Mouse (Mus musculus): ENCODE data around the gene Map2k5.

The Map2k5 gene

DNA sequence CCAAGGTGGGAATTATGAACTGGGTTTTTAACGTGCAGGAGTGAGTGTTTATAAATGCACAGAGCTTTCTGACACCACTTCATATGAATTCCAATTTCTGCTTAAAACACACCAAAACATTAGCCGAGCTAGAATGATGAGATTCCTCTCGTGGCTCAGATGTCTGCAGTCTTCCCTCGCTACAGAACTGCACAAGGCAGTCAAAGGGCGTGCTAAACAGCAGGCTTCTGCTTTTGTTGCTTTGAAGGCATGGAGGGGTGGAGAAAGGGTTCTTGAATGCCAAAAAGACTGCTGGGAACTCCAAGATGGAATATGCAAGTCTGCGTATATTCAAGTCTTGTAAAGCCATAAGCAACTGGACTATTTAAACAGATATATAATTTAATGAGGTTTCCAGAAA, 38.4 kb downstream of the Map2k5 start:
- peak; percentile 13 for DNase-seq (ENCODE audit: low spot score)

DNA sequence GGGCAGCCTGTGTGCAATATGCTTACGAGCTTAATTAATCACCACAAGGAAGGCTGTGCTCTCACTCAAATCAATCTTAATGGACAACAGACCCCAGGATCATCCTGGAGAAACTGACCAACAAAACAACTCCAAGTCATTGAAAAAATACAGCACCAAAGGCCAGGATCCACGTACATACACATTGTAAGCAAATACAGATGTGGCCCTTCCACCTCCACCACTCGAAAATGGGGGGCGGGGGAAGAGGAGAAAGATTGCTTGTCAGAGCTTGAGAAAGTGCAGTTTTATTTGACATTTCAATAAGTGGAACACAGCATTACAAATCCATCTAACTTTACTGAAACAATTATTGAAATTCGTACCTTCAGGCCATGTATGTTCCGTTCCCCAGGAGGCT, 39.0 kb downstream of the Map2k5 start:
- DNase-seq (ENCODE audit: low spot score): peak; percentile 42

DNA sequence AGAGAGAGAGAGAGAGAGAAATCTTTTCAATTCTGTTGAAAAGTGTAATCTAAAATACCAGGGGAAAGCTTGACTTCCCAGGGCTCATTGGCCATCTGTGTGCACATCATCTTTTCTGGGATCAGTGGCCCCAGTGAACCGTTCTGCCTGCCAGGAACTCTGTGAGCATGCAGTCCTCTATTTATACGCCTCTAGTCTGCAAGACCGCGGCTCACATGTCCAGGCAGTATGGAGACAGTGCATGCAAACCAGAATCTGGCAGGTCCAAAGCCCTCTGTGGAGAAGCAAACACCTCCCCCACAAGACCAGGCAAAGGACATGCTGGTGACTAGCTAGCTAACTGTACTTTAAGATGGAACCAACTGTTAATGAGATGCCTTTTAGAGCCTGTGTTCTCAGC, 41.9 kb downstream of the Map2k5 start:
- DNase-seq (ENCODE audit: low spot score): no peak

DNA sequence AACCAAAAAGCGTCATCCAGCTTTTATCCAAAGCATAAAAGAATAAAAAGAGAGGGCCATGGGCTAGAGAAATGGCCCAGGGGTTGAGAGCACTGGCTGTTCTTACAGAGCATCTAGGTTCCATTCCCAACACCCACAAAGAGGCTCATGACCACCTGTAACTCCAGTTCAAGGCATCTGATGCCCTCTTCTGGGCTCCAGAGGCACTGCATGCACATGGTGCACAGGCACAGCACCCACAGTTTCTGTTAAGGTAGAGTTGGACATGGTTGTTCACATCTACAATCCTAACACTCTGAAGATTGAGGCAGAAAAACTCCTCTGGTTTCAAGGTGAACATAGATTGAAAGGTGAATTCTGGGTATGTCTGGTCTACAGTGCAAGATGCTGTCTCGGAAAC, 44.6 kb downstream of the Map2k5 start:
- DNase-seq (ENCODE audit: low spot score): no peak

DNA sequence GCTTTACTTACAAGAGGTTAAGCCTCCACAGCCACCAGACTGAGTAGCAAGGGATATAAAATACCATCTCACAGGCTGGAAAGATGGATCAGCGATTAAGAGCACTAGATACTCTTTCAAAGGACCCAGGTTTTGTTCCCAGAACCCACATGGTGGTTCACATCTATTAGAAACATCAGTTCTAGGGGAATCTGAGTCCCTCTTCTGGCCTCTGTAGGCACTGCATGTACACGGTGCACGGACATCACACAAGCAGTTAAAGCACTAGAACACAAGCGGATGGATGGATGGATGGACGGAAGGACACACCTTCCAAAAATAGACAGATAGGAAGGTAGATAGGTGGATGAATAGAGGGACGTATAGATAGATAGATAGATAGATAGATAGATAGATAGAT, 46.5 kb downstream of the Map2k5 start:
- no peak for DNase-seq (ENCODE audit: low spot score)

DNA sequence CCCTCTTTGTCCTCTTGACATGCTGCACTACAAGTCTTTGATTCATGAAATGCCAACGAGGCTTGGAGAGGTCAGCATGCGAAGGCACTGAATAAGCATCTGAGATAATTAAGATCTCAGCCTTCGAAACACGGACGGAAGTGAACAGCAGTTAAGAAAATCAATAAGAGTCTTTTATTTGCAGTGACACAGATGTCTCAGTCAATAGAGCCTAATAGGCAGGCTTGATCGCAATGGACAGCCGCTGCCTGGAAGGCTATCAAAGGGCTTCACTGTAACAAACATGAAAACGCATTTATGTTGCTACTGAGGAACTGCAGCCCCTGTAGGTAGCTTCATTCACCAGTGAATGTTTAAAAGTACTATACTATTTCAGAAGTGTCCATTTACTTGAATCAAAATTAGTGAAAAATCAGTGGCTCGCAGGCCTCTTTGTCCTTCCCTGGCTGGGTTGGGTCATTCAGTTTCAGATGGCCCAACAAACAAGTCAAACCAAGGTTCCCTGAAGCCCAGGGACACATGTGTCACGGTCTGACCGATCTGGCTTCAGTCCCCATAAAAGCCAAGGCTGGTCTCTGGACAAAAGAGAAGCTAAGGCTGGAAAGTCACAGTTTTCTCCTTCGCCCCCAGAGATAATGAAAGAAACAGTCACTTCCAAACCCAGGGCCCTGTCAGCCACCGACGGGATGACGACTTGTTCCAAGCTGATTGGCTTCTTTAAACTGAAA, 48.6 kb downstream of the Map2k5 start:
- DNase-seq (ENCODE audit: low spot score): no peak

DNA sequence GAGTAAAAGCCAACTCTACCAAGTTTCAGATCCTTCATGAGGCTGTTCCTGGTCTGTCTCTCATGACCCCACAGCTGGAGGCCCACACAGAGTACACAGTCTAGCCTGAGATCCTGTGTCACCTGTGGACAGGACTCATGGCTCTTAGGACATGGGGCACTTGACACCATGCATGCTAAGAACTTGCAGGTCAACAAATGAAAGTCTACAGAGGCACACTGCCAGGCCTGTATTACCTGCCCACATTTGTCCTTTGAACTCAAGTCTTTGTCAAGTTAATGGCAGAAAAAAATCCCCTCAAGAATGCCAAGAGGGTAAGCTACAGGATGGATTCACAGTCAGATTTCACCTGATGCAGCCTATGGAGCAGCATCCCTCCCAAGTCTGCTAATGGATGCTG, 62.5 kb downstream of the Map2k5 start:
- DNase-seq (ENCODE audit: low spot score): no peak

DNA sequence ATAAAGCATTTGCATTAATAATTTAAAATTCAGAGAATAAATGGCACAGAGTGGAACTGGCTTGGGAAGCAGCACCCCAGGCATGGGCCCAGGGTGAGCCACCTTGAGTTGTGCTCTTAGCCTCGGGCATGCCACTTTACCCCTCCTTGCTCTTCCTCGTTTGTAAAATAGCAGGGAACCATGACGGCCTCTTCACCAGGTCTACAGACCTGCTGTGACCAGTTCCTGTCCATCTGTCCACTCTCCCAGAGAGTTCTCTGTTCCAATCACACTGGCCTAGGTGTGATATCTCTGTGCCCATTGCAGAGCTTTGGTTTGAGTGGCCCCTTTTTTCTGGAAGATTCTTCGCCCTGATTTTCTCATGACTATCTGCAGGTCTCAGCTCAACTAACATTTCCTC, 63.6 kb downstream of the Map2k5 start:
- DNase-seq (ENCODE audit: low spot score): no peak

DNA sequence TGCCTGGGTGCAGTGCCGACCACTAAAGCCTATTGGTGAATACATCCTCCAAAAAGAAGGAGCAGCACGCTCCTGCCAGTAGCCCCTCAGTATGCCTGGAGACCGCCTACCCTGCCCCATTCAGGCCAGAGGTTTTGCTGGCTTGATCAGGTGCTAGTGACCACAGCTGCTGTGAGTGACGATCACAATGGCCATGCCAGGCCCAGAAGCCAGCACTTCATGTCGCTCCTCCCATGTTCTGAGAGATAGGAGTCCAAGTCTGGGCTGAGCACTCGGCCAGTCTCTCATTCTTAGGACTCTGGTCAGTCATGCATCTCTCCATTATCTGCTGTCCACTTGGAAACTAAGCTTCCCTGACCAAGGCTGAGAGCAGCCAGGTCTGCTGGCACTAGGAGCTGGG, 67.7 kb downstream of the Map2k5 start:
- DNase-seq (ENCODE audit: low spot score): no peak

DNA sequence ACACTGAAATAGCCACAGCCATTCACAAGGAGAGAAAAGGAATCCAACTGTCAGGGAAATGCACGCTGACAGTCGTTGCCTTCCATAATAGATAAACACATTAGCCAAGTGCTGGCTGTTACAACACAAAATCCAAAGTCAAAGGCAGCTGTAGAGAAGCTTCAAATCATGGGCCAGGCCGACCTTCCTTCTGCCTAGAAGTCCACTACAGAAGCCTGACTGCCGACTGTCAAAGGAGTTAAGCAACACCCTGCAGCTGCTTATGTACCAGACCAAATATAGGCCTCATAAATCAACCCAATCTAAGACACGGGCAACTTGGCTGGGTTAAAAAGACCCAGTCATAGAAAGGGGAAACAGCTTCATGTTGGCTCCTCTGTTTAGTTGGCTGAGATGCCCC, 68.7 kb downstream of the Map2k5 start:
- DNase-seq (ENCODE audit: low spot score): no peak

DNA sequence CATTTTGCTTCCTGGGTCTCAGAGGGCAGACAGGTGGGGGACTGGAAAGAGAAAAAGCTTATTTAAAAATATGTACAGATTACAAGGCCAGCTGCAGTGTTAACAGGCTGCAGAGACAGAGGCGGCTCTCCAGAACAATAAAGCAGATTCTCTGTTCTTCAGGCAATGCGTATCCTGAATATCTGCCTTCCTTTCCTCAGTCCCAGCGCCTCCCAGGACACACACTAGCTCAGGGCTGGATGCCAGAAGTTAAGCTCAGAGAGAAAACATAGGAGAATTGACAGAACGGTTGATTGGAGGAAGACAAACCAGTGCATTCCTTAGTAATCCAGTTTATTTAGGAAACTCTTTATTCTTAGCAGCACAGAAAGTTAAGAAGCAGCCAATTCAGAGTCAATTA, 69.3 kb downstream of the Map2k5 start:
- DNase-seq (ENCODE audit: low spot score): no peak

DNA sequence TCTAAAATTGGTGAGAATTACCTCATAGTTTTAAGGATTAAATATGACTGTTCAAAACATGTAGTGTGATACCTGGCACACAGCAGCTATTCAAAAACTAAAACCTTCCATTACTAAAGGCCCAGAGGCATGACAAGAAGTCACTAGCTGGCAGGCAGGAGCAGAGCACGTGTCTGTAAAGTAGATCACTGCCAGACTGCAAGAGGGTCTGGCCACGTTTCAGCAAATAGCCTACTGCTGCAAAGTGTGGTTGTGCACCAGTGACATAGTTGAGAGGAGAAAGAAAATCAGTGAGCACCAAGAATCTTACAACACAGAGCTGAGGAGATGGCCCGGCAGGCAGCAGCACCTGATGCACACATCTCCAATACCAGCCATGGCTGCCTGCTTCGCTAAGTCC, 75.2 kb downstream of the Map2k5 start:
- no peak for DNase-seq (ENCODE audit: low spot score)

DNA sequence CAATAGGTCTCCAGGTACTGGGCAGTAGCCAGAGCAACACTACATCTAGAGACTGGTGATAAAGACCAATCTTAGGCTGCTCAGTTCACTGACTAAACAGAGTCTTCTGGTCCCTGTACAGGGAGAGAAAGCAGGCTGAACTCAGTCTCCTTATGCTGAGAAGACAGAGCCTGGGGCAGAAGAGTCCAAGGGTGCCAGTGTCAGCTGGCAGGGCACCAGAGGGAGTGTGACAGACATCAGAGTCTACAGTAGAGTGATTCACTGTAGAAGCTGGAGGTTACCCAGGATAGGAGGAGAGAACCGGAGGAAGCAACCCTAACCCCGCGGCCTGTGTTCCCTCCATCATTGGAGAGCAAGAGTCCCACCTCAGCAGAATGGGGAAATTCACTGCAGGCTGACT, 79.0 kb downstream of the Map2k5 start:
- no peak for DNase-seq (ENCODE audit: low spot score)

DNA sequence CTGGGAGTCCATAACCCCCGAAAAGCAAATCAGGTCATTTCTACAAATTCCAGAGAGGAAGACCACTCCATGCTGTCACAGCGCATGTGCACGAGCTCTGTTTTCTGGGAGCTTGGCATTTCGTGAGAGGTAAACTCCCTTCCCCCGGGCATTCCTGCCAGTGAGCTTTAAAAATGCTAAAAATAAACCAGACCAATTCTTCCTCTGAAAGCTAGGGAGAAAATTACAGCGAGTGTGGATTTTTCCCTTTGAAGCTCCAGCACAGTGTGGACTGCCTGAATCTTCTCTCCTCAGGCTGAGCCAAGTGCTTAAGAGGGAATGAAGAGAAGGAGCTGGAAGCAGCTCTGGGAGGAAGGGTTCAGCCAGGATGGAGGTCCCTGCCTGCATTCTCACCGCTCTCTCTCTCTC, 82.1 kb downstream of the Map2k5 start:
- DNase-seq (ENCODE audit: low spot score): no peak

DNA sequence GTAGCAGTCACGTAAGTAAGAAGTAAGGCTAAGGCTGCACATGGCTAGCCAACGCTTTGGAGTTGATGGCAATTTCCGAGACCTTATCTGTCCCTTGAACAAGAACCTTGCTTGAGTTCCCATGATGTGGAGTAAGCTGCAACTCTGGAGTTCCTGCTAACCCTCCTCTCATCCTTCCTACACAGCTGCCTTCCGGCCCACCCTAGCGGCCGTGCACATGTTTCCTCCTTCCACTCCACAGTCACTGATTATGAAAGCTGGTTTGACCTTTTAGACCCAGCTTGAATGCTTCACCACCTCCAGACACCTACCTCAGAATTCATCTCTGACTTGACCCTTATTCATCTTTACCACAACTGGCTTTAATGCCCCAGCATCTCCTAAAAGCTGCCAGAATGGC, 82.9 kb downstream of the Map2k5 start:
- DNase-seq (ENCODE audit: low spot score): no peak

DNA sequence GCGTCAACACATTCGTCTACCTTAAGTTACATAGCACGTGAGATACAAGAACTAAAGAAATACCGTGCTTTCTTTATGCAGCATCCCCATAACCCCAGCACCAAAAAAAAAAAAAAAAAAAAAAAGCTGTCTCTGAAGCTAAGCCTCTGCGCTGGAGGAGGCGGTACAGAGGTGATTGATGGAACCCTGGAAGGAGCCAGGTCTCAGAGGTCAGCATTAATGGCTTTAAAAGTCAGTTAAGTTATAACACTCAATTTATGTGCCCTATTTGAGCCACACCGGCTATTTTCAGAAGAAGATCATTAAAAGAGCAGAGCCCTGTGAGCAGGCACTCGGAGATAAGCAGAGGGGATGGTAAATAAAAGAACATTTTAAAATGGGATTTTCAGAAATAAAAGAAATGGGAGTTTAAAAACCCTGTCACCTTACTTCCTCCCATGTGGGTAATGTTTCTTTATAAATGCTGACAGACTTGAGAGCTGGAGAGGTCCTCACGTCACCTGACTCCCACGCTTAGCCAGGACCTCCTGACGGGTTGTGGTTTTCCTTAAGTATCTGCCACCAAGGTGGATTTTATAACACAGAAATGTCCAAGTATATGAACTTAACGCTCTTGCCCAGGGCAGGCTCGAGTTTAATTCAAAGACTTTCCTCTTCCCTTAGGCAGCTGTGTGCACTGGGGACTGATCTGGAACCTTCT, 83.8 kb downstream of the Map2k5 start:
- peak; percentile 79 for DNase-seq (ENCODE audit: low spot score)

DNA sequence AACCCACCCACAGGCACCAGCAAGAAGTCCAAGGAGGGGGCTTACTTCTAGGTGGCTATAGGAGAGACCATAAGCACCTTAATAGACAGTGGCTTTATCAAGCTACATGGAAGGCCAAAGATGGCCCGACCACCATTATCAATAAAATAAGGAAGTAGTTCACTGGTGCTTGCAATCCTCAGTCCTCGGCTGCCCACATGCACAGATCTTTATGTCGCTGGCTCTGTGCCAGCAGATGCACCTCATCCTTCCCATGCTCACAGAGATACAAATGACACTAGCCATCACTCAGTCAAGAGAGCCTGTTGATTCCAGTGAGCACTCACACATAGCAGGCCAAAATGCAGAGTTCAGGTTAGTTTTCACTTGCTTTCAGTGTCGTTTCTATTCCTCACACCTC, 89.0 kb downstream of the Map2k5 start:
- DNase-seq (ENCODE audit: low spot score): no peak

DNA sequence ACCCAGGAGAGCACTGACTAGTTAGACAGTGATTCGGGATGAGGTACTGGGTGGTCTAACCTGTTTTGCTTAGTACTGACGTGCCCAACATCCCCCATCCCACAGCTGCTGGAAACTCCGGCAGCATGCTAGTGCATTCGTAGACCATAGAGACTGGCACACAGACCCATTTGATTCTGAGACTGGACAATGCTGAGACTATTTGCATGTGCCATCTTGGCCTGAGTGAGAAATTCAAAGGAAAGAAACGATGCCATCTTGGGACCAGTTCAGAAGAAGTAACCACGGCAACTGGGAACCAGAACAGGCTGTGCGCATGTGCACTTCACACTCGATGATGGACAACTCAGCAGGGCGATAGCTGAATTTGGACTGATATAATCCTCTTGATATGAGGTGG, 93.3 kb downstream of the Map2k5 start:
- no peak for DNase-seq (ENCODE audit: low spot score)

DNA sequence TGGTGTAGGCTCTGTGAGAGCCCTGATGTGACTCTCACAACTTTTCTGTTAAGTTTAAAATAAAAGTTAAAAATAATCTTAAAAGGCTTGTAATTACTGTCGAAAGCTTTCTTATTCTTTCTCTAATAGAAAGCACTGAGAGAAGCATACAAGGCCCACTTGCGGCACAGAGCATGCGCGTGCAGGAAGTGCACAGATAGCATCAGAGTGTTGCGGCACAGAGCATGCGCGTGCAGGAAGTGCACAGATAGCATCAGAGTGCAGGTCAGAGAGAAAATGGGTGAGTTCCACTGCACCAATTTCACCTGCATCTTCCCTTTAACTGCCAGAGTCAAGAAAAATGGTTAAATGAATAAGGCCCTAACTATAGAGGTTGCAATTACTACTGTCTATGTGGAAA, 95.7 kb downstream of the Map2k5 start:
- no peak for DNase-seq (ENCODE audit: low spot score)

DNA sequence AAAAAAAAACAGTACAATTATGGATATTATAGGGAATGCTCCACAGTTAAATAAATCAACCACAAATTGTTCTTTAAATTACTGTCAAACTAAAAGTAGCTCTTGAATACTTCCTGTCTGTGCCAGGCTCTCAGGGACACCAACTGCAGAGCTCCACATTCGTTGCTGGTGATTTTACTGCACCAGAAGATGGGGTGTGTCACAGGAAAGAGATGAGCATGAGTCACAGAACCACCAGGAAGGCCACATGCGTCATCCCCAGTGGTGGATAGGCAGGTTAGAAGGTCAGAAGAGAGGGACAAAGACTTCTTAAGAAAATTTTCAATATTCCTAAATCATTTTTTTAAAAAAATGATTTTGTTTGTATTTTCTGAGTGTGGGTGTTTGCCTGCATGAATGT, 96.6 kb downstream of the Map2k5 start:
- no peak for DNase-seq (ENCODE audit: low spot score)

DNA sequence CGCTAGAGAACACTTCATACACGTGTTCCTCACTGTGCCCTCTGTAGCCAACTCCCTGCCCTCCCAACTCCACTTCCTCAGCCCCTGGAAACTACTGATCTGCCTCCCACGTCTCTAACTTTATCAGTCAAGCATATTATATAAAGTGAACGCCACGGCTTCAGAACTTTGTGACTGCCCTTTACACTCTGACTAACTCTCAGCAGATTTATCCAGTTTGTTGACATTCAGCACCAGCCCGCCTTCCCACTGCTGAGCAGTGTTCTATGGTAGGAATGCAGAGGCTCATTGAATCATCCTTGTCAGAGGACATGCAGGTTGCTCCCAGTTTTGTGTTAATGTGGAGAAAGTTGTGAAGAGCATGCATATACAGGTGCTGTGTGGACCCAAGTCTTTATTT, 103.9 kb downstream of the Map2k5 start:
- no peak for DNase-seq (ENCODE audit: low spot score)

DNA sequence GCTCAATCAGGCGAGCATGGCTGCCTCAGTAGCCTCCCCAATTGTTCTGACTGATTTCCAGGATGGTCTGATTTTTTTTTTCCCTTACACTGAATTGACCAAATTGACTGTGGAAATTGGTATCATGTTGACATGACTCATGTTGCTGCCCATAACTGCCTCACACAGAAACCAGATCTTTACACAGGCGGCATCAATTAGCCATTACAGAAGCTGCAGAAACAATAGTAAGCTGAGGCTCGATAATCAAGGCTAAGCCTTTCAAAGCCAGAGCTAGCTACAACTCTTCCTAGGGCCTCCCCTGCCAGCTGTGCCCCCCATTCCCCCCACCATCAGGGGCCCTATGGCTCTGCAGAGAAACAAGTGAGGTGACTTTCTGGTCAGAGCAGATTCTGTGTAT, 107.9 kb downstream of the Map2k5 start:
- DNase-seq (ENCODE audit: low spot score): peak; percentile 8

DNA sequence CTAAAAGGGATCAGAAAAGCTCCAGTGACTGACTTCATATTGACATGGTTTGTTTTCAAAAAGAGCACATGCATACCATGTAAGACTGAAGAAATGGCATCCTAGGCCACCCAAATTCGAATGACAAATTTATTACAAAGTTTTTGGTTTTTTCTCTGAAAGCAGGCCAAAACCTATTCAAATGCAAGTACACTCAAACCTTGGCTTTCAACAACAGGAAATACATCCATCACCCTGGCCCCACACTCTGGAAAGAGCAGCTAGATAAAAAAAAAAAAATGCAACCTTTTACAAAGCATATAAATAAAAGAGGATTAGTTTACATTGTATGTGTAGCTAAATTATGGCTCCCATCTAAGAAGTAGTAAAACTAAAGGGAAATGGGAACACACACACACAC, 114.5 kb downstream of the Map2k5 start:
- DNase-seq (ENCODE audit: low spot score): no peak

DNA sequence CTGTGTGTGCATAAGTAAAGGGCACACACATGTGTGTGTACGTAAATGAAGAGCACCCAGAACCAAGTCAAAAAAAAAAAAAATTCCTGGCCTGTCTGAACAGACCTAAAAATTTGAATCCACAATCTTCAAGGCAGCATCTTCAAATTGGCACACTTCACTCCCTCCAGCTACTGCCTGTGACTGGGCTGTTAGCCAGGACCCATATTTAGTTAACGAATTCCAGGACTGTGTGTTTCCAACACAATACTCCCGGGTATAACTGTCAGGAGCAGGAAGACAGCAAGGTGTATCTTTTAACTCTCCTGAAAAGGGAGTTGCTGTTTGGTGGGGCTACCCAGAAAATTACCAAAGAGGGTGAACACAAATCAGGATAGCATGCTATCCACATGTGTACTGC, 118.9 kb downstream of the Map2k5 start:
- no peak for DNase-seq (ENCODE audit: low spot score)

Data from embryo, embryonic 10.5 days (tissue).